Mouse (Mus musculus): ENCODE data around the gene Pnkd. TPM values are rescaled to one million over a fixed set of nuclear protein-coding genes. Genes with fewer than 3 reads are reported as not detected.

Pnkd gene
- 10 to 100 TPM; 72.1 to 72.4 TPM for total RNA-seq (2021)
- long read RNA-seq, experiment 1, transcript Pnkd-204 (3 exons, 740 nt): major isoform, 65 of 94 reads
- long read RNA-seq, experiment 1, transcript Pnkd-201 (10 exons, 2,937 nt): minor isoform, 9 of 94 reads
- long read RNA-seq, experiment 1, transcript Pnkd-202 (9 exons, 2,859 nt): minor isoform, 8 of 94 reads
- long read RNA-seq, experiment 1, partial matches to known transcripts: 4 of 94 reads
- long read RNA-seq, experiment 1, other reads (novel, unspliced or antisense): 8 of 94 reads
- long read RNA-seq, experiment 2, transcript Pnkd-204 (3 exons, 740 nt): major isoform, 49 of 86 reads
- long read RNA-seq, experiment 2, transcript Pnkd-202 (9 exons, 2,859 nt): minor isoform, 10 of 86 reads
- long read RNA-seq, experiment 2, partial matches to known transcripts: 10 of 86 reads
- long read RNA-seq, experiment 2, other reads (novel, unspliced or antisense): 10 of 86 reads

DNA sequence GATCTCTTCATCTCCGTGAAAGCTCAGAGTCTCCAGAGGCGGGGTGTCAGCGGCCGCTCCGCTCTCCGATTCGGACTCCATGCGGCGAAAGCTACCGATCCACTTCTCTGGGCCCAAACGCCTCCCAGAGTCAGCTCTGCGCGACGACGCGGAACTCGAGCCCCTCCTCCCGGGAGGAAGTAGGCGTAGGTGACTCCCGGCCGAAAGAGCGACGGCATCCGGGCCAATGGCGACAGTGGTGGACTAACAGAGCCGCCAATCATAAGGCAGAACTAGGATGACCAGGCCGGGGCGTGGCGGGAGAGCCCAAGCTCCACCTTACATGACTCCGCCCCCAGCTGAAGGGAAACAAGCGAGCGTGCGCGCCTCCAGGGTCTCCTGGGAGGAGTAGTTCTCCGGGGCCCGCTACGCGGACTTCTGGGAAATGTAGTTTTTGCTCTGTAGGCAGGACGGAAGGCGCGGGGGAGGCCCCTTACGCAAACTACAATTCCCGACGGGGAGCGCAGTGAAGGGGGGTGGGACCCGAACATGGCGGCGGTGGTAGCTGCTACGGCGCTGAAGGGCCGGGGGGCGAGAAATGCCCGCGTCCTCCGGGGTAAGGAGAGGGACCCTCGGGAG is at the start of gene Pnkd, which contains the start of gene Aamp:
TSS of gene Pnkd (plus strand) at position 388 of the 618 bp plus-strand sequence.
TSS of gene Aamp (minus strand) at position 196 of the 618 bp plus-strand sequence.
- peak; percentile 88 to 98 for DNase-seq (ENCODE audit: low spot score in 2 of 2)

DNA sequence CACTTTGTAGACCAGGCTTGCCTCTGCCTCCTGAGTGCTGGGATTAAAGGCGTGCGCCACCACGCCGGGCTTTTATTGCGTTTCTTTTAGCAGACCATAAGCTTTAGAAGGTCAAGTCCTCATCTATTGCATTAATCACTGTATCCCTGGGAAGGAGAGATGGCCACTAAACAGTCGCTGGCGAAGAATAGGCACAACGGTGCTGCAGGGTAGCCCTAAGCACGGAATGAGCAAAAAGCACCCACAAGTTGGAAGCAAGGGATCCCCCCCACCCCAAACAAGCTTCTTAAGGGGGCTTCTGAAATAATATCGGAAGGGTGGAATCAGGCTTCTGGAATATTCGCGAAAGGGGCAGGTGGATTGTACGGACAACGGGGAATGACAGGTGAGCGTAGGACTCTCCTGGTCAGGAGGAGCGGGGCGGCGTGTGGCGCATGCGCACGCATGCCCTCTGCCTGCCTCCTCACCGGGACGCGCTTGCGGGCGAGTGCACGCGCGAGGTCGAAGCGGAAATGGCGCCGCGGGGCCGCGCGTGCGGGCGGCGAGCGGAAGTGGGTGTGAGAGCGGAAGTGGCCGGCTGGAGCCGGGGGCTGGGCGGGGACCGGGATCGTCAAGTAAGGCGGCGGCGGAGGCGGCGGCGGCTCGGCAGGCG is 48.7 kb upstream of the Pnkd start, which contains the start of gene Arpc2:
TSS of gene Arpc2 (plus strand) at position 147 of the 652 bp plus-strand sequence.
- peak; percentile 95 to 96 for DNase-seq (ENCODE audit: low spot score in 2 of 2)

DNA sequence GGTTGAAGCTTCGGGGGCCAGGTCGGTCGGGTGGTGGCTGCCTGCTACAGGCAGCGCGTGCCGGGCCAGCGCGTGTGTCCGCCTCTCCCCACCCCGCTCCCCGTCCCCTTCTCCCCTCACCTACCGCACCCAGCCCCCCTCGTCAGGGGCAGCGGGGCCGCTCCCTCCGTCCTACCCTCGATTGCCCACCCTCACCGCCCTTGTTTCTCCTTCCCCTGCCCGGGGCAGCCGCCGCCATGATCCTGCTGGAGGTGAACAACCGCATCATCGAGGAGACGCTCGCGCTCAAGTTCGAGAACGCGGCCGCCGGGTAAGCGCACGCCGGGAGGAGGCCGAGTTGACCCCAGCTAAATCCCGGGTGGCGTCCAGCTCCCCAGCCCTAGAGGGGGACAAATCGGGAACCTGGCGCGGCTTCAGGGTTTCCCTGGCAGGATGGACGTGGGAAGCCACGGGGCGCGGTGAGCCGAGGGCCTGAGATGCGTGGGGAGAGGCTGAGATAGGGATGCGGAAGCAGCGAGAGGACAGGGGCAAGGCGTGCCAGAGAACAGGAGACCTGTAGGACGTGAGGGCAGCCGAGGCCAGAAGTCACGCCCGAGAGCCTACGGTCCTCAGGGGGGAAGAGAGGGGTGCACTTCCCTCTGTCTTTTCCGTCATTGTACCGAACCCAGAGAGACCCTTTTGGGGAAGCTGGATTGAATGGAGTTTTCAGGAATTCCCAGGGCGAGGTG is 48.0 kb upstream of the Pnkd start:
- peak in 1 of 2 experiments; percentile 19 for DNase-seq (ENCODE audit: low spot score in 2 of 2)

DNA sequence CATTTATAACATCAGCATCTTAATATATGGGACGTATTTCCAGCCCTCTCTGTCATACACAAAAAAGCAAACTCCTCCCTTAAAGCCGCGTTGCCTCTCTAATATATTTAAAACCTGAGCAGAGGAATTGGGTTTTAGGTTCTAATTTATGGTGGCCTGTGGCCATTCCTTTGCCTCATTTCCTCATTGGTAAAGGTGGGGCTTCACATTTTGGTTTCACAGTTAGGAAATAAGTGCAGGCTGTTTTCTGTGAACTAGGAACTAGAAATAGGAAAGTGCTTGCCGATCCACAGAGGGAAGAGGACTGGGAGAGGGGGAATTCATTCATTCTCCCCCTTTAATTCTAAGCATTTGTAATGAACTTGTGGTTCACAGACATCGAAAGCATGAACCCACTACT is 47.1 kb upstream of the Pnkd start:
- no peak for DNase-seq (ENCODE audit: low spot score in 2 of 2)

DNA sequence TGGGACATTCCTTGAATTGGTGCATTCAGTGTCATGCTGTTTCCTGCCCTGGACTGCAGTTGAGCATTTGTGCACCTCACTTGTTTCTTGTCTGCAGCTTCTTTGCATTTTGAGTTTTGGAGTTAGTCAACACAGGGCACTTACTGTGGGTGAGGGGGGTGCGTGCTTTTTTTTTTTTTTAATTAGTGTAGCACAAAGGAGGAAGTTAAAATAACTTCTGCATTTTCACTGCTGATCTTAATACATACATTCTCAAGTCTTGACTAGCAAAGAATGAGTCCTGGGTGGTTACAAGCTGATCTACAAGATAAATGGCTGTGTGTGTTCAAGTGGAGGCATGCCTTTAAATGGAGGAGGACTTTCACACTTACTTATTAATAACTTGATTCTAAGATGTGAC is 46.6 kb upstream of the Pnkd start:
- no peak for DNase-seq (ENCODE audit: low spot score in 2 of 2)

DNA sequence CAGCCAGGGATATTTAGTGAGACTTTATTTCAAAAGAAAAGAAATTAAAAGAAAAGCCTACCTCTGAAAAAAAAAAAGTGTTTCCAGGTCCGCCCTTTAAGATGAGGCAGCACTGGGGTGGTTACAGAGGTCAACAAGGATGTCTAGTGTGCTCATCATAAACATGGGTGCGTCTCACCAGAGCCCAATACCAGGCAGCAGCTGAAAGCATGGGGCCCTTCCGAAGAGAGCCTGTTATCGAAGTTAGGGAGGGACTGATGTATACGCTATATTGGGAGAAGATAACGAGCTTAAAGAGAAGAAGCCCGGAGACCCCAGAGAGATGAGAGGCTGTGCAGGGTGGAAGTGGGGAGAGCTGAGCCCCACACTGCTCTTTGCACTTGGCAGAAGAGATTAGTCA is 45.6 kb upstream of the Pnkd start:
- no peak for DNase-seq (ENCODE audit: low spot score in 2 of 2)

DNA sequence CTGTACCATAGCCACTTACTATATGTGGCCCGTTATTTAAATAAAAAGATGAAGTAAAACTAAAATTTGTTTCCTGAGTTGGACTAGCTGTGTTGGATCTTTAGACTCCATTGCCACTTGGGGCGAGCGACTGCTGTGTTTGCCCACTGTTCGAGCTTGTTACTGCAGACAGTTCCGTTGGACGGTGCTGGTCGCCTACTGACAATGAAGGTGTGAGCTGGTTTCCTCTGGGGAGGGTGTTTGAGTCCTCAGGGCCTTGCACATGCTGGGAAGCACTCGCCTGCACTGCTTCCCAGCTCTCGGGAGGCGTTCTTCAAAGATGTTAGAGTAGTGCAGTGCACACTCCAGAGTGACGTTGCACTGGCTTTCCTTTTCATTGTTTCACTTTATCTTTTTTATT is 45.1 kb upstream of the Pnkd start:
- DNase-seq (ENCODE audit: low spot score in 2 of 2): no peak

DNA sequence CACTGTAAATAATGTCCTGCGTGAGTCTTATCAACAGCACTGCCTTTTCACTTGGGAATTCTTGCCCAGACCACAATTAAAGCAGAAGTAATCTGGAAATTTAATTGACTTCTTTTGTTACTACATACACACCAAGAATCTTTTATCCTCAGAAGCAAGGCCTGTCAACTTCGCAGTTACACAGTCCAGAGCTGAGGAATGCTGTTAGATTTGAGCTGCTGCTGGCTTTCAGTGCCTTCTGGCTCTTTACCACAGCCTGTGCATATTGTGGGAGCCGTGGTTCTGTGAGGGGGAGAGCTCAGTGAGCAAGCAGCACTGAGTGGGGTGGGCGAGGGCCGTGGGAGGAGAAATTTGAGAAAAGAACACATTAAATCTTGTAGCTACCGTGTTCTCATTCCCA is 44.4 kb upstream of the Pnkd start:
- no peak for DNase-seq (ENCODE audit: low spot score in 2 of 2)

DNA sequence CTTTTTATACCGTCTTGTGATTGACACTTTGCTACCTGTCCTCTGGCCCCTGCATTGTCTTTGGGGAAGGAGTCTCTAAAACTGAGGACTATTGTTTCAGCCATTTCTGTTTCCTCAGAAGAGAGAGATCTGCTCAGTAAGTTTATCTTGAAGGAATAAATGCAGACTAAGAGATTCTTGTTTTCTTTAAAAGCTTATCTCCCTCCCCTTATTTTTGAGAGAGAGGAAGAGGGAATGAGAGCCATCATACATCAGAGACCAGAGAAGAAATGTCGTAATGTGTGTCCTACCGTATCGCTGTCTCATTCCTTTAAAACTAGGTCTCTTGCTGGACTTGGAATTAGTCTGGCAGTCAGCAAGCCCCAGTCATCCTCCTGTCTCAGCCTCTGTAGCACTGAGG is 43.9 kb upstream of the Pnkd start:
- DNase-seq (ENCODE audit: low spot score in 2 of 2): no peak

DNA sequence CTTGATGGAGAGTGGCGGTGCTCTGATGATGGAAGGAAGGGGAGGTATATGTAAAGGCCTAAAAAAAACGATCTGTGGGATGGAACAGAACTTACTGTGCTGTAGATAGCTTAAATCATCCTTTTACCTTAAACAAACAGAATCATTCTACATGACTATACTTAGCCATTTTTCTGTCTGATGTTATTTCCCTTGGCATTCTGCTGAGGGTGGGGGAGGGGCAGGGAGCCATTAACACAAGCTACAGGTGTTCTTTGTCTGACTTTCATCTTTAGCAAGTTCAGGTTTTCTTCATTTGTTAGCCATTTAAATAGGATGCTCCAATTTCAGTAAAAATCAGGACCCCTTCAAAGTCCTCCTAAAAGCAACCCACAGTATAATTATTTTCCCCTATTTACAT is 39.2 kb upstream of the Pnkd start:
- DNase-seq (ENCODE audit: low spot score in 2 of 2): no peak

DNA sequence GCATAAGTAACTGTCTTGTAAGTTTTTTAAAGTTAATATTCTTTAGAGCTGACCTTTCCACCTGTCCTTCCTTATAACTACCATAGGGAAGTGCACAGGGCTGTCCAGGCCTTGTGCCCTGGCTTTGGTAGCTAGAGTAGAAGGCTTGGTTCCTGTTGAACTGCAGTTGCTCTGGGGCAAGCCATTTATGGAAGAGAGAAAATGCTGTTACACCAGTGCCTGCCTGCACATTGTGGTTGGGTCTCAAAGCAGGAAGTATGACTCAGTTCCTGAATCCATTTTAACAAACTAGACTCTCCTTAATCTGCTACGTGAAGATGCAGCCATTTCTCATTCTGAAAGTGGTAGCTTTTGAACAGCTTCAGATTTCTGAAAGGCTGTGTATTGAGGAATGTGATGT is 35.9 kb upstream of the Pnkd start:
- no peak for DNase-seq (ENCODE audit: low spot score in 2 of 2)

DNA sequence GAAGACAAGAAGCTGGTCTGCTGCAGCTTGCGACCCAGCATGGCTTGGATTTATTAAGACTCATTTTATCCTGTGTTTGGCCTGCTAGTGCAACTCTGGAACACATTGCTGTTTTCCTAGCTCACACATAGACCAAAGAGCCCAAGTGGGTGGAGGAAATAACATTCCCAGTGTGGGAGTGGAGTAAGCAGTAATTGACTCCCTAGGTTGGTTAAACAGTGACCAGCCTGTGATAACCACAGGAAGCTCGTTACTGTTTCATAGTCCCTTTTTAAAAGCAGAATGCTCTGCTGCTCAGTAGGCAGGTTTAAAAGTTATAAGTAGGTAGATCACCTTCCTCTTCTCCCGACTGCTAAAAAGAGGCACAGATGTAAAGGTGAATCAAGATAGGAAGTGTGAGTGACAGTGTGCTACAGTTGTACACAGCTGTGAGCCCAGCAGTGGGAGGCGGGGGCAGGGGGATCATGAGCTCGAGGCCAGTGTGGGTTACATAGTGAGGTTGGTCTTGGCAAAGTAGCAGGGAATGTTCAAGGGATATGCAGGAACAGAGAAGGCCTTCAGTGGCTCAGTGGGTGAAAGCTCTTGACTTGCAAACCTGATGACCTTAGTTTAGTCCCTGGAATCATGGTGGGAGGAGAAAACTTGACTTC is 35.3 kb upstream of the Pnkd start:
- no peak for DNase-seq (ENCODE audit: low spot score in 2 of 2)

DNA sequence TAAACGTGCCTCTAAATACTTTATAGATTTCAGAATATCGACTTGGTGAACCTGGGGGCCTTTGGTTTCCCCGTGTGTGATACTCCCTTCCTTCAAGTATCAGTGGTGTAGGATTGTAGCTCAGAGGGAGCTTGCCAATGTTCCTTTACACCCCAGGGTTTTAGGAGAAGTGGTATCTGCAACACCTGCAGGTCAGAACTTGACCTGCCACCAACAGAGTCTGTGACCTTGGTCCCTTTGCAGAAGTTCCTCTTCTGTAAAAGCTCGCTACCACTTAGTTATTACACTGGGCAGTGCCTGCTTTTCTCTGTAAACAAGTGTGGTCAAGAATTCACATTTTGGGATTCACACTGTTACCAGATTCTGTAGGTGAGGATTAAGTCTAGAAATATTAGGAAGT is 34.6 kb upstream of the Pnkd start:
- DNase-seq (ENCODE audit: low spot score in 2 of 2): no peak

DNA sequence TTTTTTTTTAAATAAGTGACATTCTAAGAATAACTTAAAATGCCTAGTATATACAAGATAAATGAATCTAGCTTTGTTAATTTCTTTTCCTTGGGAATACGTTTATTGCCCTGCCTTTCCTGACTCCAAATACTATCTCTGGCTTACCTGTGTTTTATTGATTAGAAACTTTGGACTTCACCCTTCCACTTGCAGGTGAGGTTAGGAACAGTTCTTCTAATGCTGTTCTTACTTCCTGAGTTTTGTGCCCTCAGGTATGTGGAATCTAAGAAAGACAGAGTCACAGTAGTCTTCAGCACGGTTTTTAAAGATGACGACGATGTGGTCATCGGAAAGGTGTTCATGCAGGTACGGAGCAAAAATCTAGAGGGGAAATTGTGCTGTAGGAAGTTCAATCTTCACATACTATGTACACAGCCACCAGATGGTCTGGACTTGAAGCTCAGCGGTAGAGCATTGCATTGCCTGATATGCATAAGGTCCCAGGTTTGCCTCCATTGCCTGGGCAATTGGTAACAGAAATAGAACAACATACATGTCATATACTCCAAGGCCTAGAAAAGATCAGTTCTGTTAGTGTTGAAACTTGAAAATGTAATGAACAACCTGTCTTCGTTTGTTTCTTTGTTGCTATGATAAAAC is 28.9 kb upstream of the Pnkd start:
- DNase-seq (ENCODE audit: low spot score in 2 of 2): no peak

DNA sequence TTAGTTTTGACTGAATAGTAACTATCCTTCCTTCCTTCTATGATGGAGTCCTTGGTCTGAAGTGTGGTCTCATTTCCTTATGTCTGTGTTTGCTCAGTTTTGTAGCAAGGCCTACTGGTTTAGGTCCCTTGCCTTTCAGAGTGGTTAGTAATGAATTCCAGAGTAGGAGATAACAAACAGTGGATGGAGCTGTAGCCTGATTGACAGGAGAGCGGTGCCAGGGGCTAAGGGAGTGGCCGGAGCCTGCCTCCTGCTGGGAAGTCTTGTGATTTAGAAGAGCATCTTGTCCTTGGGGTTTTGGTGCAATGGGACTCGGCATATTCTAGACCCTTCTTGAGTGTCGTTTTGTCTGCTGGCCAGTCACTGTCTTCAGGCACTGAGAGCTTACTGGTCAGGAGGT is 27.9 kb upstream of the Pnkd start:
- no peak for DNase-seq (ENCODE audit: low spot score in 2 of 2)

DNA sequence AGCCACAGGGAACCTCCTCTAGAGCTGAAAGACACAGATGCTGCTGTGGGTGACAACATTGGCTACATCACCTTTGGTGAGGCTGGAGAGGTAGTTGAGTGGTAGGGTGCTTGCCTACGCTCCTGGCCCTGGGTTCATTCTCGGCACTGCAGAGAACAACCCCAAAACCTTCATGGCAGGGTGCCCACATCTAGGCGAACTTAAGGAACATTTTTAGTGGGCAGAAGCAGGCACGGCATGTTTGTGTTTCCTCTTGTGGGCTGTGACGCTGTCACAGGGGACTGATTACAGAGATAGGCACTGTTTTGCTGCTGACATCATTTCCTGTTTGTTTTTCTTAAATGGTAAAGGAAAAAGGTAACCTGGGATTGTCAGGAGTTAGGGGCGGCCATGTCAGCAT is 22.2 kb upstream of the Pnkd start:
- DNase-seq (ENCODE audit: low spot score in 2 of 2): no peak

DNA sequence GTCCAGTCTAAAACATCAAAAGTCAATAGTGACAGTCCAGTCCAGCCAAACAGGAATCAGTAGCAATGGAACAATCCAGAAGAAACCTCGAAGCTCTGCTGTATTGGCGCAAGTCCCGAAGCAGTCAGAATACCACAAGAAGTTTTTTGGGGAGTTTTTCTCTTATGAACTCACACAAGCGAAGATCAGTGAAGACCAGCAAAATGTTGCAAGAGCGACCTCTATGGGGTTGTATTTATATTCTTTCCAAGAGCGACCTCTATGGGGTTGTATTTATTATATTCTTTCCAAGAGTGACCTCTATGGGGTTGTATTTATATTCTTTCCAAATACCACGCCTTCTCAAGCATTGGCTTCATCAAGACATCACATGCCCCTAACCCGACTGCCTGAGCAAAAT is 16.0 kb upstream of the Pnkd start:
- DNase-seq (ENCODE audit: low spot score in 2 of 2): no peak

DNA sequence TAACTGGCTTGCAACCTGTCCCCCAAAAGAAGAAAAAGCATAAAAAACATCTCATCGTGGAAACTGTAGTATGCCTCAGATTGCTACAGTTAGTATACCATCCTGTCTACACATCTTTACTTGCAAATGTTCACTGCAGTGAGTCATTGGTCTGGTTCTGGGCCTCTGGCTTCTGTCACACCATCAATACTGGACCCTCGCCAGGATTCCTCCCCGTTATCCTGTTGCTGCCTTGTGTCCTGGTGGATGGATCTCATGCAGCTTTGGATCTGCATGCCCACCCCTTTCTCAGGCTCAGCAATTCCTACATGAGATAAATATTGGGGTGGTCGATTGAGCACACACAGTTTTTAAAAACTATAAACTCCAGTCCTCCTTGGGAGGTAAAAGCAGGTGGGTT is 13.1 kb upstream of the Pnkd start:
- no peak for DNase-seq (ENCODE audit: low spot score in 2 of 2)

DNA sequence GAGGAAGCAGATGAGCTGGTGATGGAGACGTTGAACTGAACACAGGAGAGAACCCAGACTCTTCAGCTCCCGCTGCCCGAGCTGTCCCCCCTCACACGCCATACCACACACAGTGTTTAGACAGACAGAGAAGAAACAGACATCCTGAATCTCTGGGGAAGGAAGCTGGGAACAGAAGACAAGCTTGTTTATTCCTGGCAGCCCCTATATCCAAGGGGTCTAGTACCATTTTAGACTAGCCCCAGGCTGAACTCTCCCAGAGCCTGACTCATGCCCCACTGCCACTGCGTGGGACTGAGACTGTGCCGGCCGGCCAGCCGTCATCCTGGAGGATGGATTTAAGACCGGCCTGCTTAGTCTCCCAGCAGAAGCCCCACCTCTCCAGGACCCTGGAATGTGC is 9.7 kb upstream of the Pnkd start:
- no peak for DNase-seq (ENCODE audit: low spot score in 2 of 2)

DNA sequence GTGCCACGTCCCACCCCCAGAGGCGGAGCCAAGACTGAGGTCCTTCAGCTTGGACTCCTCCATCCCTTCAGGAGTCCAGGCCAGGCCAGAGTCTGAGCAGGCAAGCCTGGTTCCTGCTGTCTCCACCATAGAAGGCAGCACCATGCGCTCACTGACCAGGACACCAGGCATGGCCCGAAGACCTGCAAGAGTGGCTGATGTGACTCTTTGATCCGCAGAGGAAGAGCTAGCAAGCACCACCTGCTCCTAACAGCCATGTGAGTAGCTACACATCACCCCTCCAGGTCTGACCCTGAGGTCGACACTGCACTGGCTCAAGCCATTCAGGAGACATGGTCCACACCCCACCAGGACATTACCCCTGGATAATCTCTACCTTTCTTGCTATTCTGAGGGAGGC is 7.7 kb upstream of the Pnkd start:
- DNase-seq (ENCODE audit: low spot score in 2 of 2): no peak
